Comparison of ENCODE assay signal across 22 mouse cellular contexts in genomic region chr17:81041662-81042061, GRCm38 (mm10). TPM values are rescaled to one million over a fixed set of nuclear protein-coding genes. Genes with fewer than 3 reads are reported as not detected.
DNase-seq lines count a peak whose midpoint lies in the region; ATAC-seq lines count a peak whose summit lies in the region.
"Had no signal": no experiment of that assay in that cellular context is flagged by ENCODE, and none has a peak within 500 bp of the region (broad histone marks: within the 10 kb centered on the region; RNA-seq: fewer than 3 reads in every experiment).

No protein-coding gene starts in this region.

- 36% methylated on average over 2 of the region's 2 CpGs for WGBS in heart, embryonic 13.5 days
- WGBS in liver, embryonic 12.5 days (ENCODE audit: insufficient replicate concordance) = 39% methylated on average over 2 of the region's 2 CpGs
- WGBS in liver, embryonic 16.5 days (ENCODE audit: insufficient replicate concordance) = 28% methylated on average over 2 of the region's 2 CpGs
- WGBS in midbrain, embryonic 13.5 days = 96% methylated on average over 2 of the region's 2 CpGs

- H3K4me2 ChIP-seq in heart, embryonic 13.5 days = no peak overlapping the region
- H3K4me2 ChIP-seq in liver, embryonic 12.5 days = no peak overlapping the region
- no peak overlapping the region for H3K4me2 ChIP-seq in liver, embryonic 16.5 days (ENCODE audit: low read depth, low read length)
- H3K4me2 ChIP-seq in midbrain, embryonic 13.5 days (replicated peaks) = no peak overlapping the region
- H3K4me2 ChIP-seq: embryonic facial prominence, embryonic 13.5 days; forebrain, embryonic 15.5 days; heart, embryonic 11.5 days; hindbrain, embryonic 14.5 days had no signal

- H3K4me1 ChIP-seq in heart, embryonic 13.5 days = peaks cover 19% of the 10 kb centered on the region
- peaks cover 53% of the 10 kb centered on the region for H3K4me1 ChIP-seq in liver, embryonic 12.5 days
- peaks cover 17% of the 10 kb centered on the region for H3K4me1 ChIP-seq in liver, embryonic 16.5 days (ENCODE audit: control insufficient read depth, low read depth, low read length)
- no peaks in the 10 kb centered on the region for H3K4me1 ChIP-seq in midbrain, embryonic 13.5 days (replicated peaks)
- H3K4me1 ChIP-seq: embryonic facial prominence, embryonic 13.5 days; forebrain, embryonic 15.5 days; hindbrain, embryonic 10.5 days had no signal

- no peak for DNase-seq in heart, adult 18-20 months
- no peak for DNase-seq in spleen, adult 12 weeks (ENCODE audit: low spot score)
- DNase-seq in layer of hippocampus, adult 8-10 months (ENCODE audit: low spot score in 2 of 2) = no peak
- no peak for DNase-seq in layer of hippocampus, adult 18-20 months (ENCODE audit: low spot score in 2 of 2)
- DNase-seq: adrenal gland, postnatal 10 days; B cell, adult 2 months; cerebellum, adult 18-20 months; cerebellum, adult 9-11 months; cerebellum, postnatal 36 days; gastrocnemius, postnatal 36 days; heart, adult 11 months had no signal

- H3K9ac ChIP-seq in heart, embryonic 13.5 days = no peak overlapping the region
- H3K9ac ChIP-seq in liver, embryonic 12.5 days = no peak overlapping the region; the same call in 1 of the 2 replicates
- no peak overlapping the region for H3K9ac ChIP-seq in liver, embryonic 16.5 days (ENCODE audit: low read depth, low read length)
- no peak overlapping the region for H3K9ac ChIP-seq in midbrain, embryonic 13.5 days (replicated peaks)
- H3K9ac ChIP-seq: embryonic facial prominence, embryonic 13.5 days; forebrain, embryonic 15.5 days; hindbrain, embryonic 14.5 days had no signal

- H3K4me3 ChIP-seq in heart, embryonic 13.5 days = no peak overlapping the region
- H3K4me3 ChIP-seq in liver, embryonic 12.5 days = no peak overlapping the region
- H3K4me3 ChIP-seq in liver, embryonic 16.5 days (ENCODE audit: low read depth, low read length) = no peak overlapping the region
- no peak overlapping the region for H3K4me3 ChIP-seq in midbrain, embryonic 13.5 days (replicated peaks)
- H3K4me3 ChIP-seq: embryonic facial prominence, embryonic 13.5 days; forebrain, embryonic 15.5 days; hindbrain, embryonic 10.5 days had no signal

- no peaks in the 10 kb centered on the region for H3K27me3 ChIP-seq in heart, embryonic 13.5 days (replicated peaks)
- no peaks in the 10 kb centered on the region for H3K27me3 ChIP-seq in liver, embryonic 12.5 days (replicated peaks)
- H3K27me3 ChIP-seq in liver, embryonic 16.5 days (ENCODE audit: control insufficient read depth, insufficient read depth, low read depth, low read length) = no peaks in the 10 kb centered on the region
- H3K27me3 ChIP-seq in midbrain, embryonic 13.5 days = no peaks in the 10 kb centered on the region
- H3K27me3 ChIP-seq: embryonic facial prominence, embryonic 13.5 days; forebrain, embryonic 15.5 days had no signal

- peak overlapping the region; percentile 53; the same call in 1 of the 2 replicates for H3K27ac ChIP-seq in heart, embryonic 13.5 days (replicated peaks)
- H3K27ac ChIP-seq in liver, embryonic 12.5 days = peak overlapping the region; percentile 36; the same call in 1 of the 2 replicates
- 0 out of 2 replicates have a peak overlapping the region, but pooled peaks have one; percentile 12 for H3K27ac ChIP-seq in liver, embryonic 16.5 days (ENCODE audit: low read length)
- no peak overlapping the region for H3K27ac ChIP-seq in midbrain, embryonic 13.5 days
- H3K27ac ChIP-seq: embryonic facial prominence, embryonic 13.5 days; forebrain, embryonic 15.5 days; hindbrain, embryonic 10.5 days; hindbrain, embryonic 14.5 days had no signal

- H3K9me3 ChIP-seq in heart, embryonic 13.5 days = no peaks in the 10 kb centered on the region
- H3K9me3 ChIP-seq in liver, embryonic 12.5 days (replicated peaks) = no peaks in the 10 kb centered on the region
- H3K9me3 ChIP-seq in liver, embryonic 16.5 days (replicated peaks; ENCODE audit: control insufficient read depth, low read length) = no peaks in the 10 kb centered on the region
- no peaks in the 10 kb centered on the region for H3K9me3 ChIP-seq in midbrain, embryonic 13.5 days
- H3K9me3 ChIP-seq: embryonic facial prominence, embryonic 13.5 days; forebrain, embryonic 15.5 days; G1E; hindbrain, embryonic 10.5 days had no signal

- H3K36me3 ChIP-seq in heart, embryonic 13.5 days = peaks cover 69% of the 10 kb centered on the region
- H3K36me3 ChIP-seq in liver, embryonic 12.5 days = peaks cover 81% of the 10 kb centered on the region
- no peaks in the 10 kb centered on the region; the same call in 1 of the 2 replicates for H3K36me3 ChIP-seq in liver, embryonic 16.5 days (ENCODE audit: control insufficient read depth, insufficient read depth)
- H3K36me3 ChIP-seq in midbrain, embryonic 13.5 days = peaks cover 21% of the 10 kb centered on the region

- ATAC-seq in heart, embryonic 13.5 days (ENCODE audit: extremely low read depth, insufficient number of reproducible peaks, low FRiP score, low TSS enrichment) = no peak
- peak; percentile 78 for ATAC-seq in liver, embryonic 12.5 days
- peak; percentile 71 for ATAC-seq in liver, embryonic 16.5 days (ENCODE audit: low read depth)
- ATAC-seq in midbrain, embryonic 13.5 days = no peak
- ATAC-seq: CD4-positive, CD25-positive, alpha-beta regulatory T cell, adult 4 months; forebrain, embryonic 15.5 days had no signal

RNA-seq across cellular contexts. Expression of gene Thumpd2, which starts 23.2 kb away (rescaled TPM):
- 8.9 and 9.5 TPM in 2 replicates for polyA plus RNA-seq in heart, embryonic 13.5 days (2015; fragmentation: Nextera tagmentation; extraction: Ambion mirVana)
- total RNA-seq in heart, adult 18-20 months (2021) = 1 to 10 TPM; 3.5 to 3.6 TPM
- 9.3 and 10.5 TPM in 2 replicates for polyA plus RNA-seq in liver, embryonic 12.5 days (2016; fragmentation: Nextera tagmentation; extraction: Ambion mirVana)
- 5.9 and 6.1 TPM in 2 replicates for polyA plus RNA-seq in liver, embryonic 16.5 days (2015; fragmentation: Nextera tagmentation; extraction: Ambion mirVana)
- 8.7 TPM in 2 replicates for polyA plus RNA-seq in midbrain, embryonic 13.5 days (2015; fragmentation: Nextera tagmentation; extraction: Ambion mirVana)
- 1 to 10 TPM; 7.2 to 9.5 (median 8.4) TPM for total RNA-seq in layer of hippocampus, adult 8-10 months (2022)
- total RNA-seq in layer of hippocampus, adult 18-20 months (2021) = 1 to 10 TPM; 7.3 TPM

Comparison
In these comparisons a context has a peak if more than half of its experiments do, and no peak if none do; other contexts are left out.
1. ATAC-seq: peak in liver, embryonic 12.5 days (single experiment) and liver, embryonic 16.5 days (single experiment); none in heart, embryonic 13.5 days (single experiment) and midbrain, embryonic 13.5 days (single experiment).